Mouse (Mus musculus): ENCODE measurements at regions not wholly inside any gene's neighbourhood (a gene's known extent, or its start where the extent isn't known, plus 50 kb on each side); places are given as distances from the start of the nearest gene placed in this dataset.

DNA sequence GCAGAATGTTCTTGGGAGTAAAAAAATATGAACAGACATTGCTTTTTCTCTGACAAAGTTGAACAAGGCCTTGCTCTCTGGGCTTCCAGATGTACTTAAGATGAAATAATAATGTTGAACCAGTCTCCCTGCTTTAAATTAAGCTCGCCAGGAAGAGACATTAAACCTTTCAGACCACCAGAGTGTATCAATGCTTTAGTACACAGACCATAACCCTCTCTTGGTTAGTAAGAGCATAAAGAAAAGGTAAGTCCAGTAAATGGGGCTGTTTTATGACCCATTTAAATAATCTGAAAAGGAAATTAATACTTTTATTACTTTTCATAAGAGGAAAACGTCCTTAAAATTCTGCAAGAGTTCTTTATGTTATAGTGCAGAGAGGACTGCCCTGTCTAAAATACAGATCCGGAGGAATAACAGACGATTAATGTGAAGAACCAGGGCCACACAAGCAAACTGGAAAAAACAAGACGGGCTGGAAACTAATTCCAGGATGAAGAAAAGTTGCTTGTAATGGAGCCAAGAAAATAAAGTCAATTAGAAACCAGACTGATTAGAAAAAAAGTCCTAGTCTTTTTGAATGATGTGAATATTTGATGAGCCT is 74.4 kb downstream of the Mettl11b start:
- DNase-seq (ENCODE audit: extremely low spot score, low spot score), result no peak

DNA sequence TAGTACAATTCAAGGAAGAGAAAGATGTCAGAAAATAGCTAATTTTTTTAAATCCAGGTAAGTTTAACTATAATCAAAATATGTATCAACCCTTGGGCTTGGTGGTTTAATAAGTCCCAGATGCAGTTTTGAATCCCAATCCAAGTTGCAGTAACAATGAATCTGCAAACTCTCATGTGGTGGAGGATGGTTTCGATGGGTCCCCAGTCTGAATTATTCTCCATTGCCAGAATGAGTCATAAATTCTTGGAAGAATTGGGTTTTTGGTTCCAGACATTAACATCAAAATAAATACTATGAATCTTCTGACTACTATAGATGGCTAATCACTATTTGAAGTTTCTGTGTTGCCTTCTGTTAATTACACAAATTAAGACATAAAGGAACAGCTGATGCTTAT is 82.9 kb downstream of the Mettl11b start:
- no peak for DNase-seq (ENCODE audit: extremely low spot score, low spot score)

DNA sequence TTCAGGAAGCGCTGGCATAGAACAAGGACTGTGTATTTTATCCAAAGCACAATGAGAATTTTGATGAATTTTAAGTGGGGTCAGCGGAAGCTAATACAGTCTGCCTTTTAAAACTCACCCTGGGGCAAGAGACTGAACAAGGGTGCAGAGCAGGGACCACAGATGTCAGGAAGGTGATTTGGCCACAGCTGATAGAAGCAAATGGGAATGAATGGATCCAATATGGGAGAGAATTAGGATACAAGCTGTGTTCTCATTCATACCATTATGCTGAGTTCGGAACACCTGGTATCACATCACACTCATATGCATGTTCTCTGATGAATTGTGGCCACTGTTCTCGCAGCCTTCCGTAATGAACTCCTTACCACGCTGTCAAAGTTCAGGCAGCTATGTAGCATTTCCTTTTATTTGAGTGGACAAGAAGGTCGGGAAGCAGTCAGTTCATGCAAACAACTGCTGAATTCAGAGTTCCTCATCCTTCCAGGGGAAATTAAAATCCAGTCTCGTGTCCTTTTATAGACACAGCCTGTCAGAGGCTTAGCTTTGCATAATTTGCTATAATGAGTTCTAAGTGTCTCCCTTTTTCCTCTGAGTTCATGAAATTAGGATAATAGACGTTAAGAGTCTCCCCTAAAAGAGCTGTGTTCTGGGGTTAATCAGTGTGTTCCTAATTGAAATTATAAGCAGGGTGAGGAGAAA is 84.4 kb downstream of the Mettl11b start:
- no peak for DNase-seq (ENCODE audit: extremely low spot score, low spot score)

DNA sequence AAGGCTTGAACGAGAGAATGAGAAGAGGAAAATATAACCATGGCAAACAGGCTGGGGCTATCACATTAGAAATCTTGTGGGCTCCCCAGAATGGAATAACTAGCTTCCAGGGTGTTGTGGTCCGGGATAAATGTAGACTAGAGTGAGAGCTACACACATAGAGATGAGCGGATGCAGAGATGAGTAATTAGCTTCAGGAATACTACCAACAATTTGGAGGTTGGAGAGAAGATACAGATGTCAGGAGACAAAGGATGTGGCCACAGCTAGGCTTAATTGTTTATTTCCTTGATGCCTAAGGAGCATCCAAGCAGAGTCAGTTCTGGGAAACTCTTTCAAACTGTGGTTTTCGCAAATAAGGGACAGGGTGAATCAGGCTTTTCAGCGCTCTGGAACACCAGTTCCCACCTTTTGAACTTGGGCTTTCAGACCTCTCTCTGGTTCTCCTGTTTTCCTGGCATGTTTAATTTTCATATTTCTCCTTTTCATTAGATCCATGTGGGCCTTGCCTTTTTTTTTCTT is 94.7 kb downstream of the Mettl11b start:
- DNase-seq (ENCODE audit: extremely low spot score, low spot score), result no peak

DNA sequence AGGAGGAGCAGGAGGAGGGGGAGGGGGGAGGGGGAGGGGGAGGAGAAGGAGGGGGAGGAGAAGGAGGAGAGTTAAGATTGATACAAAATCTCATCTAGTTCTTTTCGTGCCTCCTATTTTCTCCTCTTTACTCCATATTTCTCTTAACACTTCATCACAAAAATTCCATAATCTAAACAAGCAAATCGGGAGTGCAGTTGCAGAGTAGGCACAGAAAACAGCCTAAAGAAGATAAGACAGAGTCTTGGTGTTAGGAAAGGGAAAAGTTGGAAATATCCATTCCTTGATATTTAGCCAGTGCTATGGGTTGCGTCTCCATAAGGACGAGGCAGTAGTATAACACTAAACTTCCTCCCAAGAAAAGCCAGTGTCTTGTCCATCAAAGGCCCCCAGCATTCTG is 100.1 kb downstream of the Mettl11b start:
- DNase-seq (ENCODE audit: extremely low spot score, low spot score), result no peak

DNA sequence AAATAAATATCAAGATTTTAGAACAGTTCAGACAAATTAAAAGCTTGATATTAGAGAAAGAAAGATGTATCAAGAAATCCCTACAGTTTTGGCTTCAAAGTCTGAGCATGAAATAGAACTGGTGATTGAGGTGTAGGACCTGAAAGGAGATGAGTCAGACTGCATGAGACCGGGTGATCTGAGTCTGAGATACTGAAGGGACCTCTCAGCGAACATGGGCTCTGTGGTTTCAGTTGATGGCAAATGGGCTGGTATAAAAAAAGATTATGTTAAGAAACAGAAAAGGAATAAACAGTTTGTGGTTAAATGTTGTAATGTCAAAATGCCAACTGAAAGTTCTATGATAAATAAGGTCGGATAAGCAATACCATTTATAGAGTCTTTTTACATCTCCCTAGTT is 103.7 kb downstream of the Mettl11b start:
- DNase-seq (ENCODE audit: extremely low spot score, low spot score), result no peak

DNA sequence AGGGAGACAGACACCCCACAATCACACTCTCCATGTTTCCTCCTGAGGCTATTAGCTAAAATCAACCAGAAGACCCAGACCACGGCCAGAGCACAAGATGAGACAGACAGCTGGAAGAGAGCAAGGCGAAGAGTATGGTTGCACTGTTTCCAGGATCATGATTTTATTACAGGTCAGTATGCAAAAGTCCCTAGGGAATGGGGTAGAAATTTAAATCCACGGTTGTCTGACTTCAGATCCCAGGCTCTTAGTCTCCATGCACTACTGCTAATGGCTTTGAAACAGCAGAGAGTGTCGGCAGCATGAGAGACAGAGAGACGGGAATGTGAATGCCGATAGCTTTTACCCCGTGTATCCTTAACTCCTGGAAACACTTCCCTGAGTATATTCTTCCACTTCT is 105.2 kb downstream of the Mettl11b start:
- DNase-seq (ENCODE audit: extremely low spot score, low spot score), result no peak

DNA sequence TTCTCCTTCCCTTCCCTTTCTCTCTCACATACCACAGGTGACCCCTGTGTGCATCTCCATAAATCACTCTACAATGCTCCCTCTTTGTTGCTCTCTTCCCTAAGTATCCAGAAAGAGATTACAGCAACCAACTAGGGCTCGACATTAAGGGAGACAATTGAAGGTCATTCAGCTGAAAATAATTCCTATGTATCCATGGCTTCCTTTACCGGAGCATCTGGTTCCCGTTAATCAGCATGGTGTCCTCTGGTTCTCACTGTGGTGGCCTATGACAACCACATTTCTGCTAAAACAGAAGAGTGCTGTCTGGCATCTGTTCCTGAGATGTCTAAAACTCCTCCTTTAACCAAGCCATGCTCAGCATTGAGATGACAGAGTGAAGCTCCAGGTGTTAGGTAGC is 106.9 kb downstream of the Mettl11b start:
- DNase-seq (ENCODE audit: extremely low spot score, low spot score), result peak; percentile 47

DNA sequence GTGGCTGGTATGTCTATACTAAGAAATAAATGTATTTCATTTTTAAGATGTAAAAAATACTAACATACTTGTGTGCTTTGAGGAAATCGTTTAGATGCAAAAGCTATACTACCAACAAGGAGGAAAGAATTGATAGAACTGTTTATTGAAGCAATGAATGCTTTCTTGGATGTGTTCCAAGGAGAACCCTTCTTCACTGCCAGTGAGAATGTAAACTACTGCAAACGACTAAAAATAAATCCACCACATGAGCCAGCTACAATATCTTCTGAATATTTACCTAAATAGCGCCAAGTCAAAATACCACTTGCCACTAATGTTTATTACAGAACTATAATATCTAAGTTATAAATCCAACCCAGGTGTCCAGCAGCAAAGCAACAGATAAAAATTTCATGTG is 108.4 kb downstream of the Mettl11b start:
- DNase-seq (ENCODE audit: extremely low spot score, low spot score), result no peak

DNA sequence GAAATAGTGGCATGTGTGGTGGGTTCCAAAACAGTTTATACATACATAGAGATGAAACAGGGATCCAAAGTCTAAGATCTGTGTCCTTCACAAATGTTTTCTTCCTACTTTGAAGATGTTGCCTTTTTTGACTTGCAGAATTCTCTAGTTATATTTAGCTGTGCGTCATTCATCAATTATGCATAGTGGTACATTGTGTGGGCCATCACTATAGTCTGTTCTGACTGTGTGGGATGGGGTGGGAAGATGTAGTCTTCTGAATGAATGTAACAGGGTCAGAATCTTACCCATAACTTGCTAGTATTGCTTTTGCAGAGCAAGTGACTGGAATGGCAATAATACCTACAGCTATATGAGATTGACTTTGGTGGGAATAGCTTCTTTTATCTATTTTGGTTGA is 116.6 kb downstream of the Mettl11b start:
- DNase-seq (ENCODE audit: extremely low spot score, low spot score), result no peak

DNA sequence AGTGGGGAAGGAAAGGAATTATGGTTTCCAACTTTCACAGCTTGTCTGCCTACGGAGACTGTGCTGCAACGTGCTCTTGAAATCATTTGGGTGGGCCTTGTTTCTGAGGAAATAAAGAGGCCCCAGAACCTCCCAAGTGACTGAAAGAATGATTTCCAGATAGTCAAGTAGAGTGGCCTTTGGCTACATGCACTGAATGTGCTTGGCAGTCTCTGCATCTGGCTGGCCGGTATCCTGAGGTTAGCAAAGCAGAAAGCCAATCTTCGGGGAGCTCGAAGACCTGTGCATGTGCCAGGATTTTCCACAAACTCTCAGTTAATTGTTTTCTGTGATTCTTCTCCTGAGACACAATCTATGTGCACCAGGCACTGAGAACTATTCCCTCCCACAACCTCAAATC is 117.3 kb downstream of the Mettl11b start:
- DNase-seq (ENCODE audit: extremely low spot score, low spot score), result no peak

DNA sequence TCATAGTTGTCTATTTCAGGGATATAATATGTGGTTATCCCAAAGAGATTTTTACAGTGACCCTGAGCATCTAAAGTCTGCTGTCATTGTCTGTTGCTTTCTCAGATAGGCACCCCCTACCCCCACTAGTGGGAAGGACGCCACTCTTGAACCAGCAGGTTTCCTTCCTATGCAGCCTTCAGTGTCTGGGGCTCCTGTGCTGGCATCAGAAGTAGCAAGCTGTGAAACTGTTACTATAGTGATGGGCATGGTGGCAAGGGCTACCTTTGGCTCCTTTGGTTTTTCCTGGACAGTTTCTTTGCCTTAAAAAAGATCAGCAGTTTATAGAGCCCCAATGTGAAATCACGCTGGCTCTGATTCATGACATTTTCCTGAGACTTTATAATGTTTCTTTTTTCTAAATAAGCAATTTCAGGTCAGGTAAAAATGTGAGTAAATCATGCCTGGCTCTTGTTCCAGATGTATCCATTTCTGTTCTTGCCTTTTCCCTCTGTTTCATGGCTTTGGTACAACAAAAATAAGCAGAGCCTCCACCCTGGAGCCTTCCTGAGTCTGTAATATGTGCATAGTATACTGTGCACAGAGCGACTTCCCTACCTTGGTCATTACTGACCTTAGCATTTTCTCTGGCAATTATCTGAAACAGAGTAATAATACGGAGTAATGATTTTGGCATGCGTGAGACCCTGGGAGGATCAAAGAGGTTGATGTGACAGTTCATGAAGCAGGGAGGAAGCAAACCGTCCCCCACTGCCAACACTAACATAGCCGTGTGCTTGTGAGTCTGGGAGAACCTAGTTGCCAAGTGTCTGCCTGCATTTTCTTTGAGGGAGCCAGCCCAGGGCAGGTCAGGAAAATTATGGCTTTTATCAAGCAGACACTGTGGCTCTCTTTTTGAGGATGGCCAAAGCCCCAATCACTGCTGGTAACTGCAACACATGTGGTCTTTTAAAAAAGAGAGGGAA is 124.8 kb downstream of the Mettl11b start:
- DNase-seq (ENCODE audit: extremely low spot score, low spot score), result no peak

DNA sequence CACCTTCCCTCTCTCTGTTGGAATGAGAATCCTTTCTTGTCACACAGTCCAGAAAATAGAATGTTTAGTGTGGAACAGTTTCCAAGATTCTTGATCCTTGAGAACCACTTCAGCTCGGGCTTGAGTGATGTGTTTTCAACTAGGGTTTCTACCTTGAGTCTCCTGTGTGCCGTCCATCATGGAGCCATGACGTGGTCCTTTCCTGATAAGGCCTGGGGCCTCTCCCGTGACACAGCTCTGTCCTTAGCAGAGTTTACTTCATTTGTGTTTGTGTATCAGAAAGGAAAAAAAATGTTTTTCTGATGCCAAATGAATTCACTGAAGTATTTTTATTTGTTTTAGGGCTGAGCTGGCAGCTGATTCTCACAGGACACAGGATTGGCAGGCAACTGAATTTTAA is 148.6 kb downstream of the Mettl11b start:
- no peak for DNase-seq (ENCODE audit: extremely low spot score, low spot score)

DNA sequence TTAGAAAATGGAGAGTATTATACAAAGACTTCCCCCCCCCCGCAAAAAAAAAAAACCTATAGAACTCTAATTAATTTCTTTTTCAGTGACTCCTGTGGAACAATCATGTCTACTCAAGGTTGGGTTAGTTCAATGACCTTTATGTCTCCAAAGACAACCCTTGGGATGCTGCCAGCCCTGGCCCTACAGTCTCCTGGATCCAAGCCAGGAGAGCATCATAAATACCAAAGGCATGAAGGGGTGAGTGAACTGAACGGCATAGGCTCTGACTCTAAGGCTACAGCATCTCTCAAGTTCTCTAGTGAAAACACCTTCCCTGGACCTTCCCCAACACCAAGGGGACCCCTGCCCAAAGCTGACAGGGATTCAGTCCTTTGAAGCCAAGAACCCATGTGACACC is 149.4 kb downstream of the Mettl11b start:
- no peak for DNase-seq (ENCODE audit: extremely low spot score, low spot score)

DNA sequence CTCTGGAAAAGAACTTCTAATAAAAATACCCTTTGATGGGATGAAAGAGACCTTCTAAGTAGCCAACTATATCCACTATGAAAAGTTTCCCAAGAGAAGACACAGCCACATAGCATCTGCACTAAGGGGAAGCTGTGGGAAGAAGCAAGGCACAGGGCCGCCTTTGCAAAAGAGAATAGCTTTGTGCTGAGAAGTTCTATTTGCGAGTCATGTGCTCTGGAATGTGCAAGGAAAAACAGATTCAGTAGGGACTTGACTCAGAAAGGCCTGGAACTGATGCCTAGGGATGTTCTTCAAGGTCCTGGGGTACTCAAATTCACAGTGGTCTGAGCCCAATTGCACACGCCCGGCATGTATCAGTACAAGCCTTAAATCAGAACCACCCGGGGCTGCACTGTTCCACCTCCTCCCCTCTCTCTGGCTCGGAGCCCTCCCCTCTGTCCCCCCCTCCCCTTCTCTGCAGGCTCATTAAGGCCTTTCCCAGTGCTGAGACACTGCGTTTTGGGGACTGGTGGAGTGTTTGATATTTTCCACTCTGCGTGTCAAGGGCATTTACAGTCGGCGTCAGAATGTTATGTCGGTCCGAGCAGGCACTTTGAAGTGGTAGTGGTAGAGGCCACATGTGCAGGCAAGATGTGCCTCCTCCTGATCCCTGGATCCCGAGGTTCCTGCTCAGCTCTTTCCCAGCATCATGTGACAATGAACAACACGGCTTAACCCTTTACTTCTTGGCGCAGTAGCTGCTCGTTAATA is 150.4 kb downstream of the Mettl11b start:
- DNase-seq (ENCODE audit: extremely low spot score, low spot score), result peak; percentile 48

DNA sequence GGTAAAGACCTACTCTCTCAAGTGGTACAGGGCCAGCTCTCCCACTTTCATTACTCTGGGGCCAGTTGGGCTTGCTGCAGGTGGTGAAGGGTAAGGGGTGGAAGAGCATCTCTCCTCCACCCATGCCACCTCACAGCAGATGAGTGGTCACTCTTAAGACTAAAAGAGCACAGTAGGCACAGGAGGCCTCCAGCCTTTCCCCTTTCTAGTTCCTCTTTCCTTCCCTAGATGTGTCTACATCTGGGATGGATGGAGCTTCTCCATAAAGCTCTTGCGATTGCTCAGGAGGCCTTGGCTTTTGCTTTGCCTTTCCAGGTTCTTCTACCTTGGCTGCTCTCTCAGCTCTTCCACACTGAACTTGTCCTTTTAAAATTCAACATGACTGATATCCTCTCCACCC is 151.5 kb downstream of the Mettl11b start:
- no peak for DNase-seq (ENCODE audit: extremely low spot score, low spot score)

DNA sequence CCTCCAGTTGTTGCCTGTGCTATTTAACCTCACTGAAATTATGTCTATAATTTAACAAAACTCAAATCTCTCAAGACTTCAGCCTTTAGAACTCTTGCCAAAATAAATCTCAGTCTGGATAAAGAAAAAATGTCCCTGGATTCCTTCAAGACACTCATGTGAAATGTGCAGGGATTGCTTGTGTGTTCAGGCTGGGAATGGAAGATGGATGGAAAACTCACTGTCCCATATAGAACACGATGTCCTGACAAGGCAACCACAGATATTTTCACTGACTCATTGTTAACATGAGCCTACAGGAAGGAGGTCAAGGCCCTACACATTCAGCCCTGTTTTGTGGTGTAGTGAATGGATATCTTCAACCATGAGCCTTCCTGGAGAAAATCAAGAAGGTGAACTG is 160.3 kb upstream of the Gorab start:
- no peak for DNase-seq (ENCODE audit: extremely low spot score, low spot score)

DNA sequence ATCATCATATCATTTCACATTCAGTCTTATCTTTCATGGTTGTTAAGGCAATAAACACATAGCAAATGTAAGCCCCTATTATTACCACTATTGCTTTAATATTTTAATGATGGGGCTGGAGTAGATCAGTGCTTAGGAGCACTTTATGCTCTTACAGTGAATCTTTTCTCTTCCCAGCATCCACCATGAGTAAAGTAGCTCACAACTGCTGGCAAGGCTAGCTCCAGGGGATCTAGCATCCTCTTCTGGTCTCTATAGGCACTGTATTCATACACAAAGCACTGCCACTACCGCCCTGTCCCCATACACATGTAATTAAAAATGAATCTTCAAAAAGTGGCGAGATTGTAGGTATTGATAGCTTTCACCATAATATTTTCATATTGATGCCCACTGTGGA is 159.6 kb upstream of the Gorab start:
- no peak for DNase-seq (ENCODE audit: extremely low spot score, low spot score)

DNA sequence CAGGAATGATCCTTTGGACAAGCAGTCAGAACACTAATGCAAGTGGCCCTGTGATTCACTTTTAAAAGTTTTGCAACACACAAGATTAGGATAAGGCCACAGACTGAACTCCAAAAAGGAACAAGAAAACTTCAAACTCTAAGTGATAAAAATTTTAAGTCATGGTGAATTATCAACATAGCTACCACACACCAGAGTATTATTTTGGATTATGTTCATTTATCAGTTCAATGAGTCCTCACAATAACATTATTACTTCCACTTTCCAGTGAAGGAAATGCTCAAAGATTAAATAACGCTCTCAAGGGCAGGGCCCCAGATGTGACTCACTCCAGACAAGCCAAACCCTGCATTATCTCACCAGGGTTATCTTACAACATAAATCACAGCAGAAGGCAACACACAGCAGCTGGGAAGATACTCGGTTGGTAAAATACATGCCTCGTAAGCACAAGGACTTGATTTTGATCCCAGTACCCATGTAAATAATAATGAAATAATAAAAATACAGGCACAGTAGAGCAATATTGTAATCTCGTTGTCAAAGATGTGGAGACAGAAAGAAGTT is 158.8 kb upstream of the Gorab start:
- DNase-seq (ENCODE audit: extremely low spot score, low spot score), result no peak

DNA sequence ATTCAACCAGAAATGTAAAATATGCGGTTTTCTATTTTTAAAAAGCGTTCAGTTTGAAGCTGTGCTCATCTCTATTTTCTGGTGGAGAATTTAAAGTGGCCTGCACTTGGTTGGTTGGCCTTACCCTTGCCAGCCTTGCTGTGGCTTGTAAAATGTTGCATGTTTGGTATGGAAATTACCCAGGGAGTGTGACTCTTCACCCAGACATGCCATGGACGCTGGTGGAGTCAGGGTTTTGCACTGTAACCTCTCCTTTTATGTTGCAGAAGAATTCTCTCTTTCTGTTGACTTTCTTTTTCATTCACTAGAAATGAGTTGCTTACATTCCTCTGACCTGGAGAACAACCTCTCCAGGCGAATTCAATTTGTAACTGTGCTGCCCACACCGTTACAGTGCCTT is 157.5 kb upstream of the Gorab start:
- DNase-seq (ENCODE audit: extremely low spot score, low spot score), result no peak

Measured in neural tube, embryonic 10.5 days (tissue).